Mouse (Mus musculus) C2C12 (cell line): ENCODE results near the gene Adm2. TPM values are rescaled to one million over a fixed set of nuclear protein-coding genes. Genes with fewer than 3 reads are reported as not detected.

Experiments
- H3K27me3 ChIP-seq: one replicate; pipeline ENCODE4 v1.6.1; 2011; ENCODE audit not compliant: control insufficient read depth, insufficient read depth, insufficient read length
- H3K36me3 ChIP-seq: one replicate; pipeline ENCODE4 v1.6.1; 2011; ENCODE audit not compliant: control insufficient read depth, insufficient read depth
- H3K4me3 ChIP-seq: one replicate; pipeline ENCODE4 v1.5.1; 2011; ENCODE audit warnings: mild to moderate bottlenecking, control low read depth; ENCODE audit not compliant: poor library complexity, insufficient read depth, severe bottlenecking
- H3K79me2 ChIP-seq: one replicate; pipeline ENCODE4 v1.6.1; 2011; ENCODE audit not compliant: control insufficient read depth, insufficient read depth
- H3K79me3 ChIP-seq: one replicate; pipeline ENCODE4 v1.6.1; 2011; ENCODE audit warnings: low read depth, control low read depth
- H3ac ChIP-seq: one replicate; pipeline ENCODE3; 2011; ENCODE audit warnings: low read depth; ENCODE audit not compliant: control insufficient read depth, insufficient read length
- CEBPB ChIP-seq: IDR thresholded peaks from one replicate; pipeline ENCODE4 v1.6.1; 2011; ENCODE audit warnings: low read depth, mild to moderate bottlenecking, control low read depth, moderate library complexity
- CTCF ChIP-seq: IDR thresholded peaks from one replicate; pipeline ENCODE4 v1.5.1; 2011; ENCODE audit not compliant: control insufficient read depth, insufficient read depth, insufficient read length
- FOSL1 ChIP-seq: IDR thresholded peaks from one replicate; pipeline ENCODE4 v1.8.0; 2011; ENCODE audit warnings: mild to moderate bottlenecking, low read length; ENCODE audit not compliant: poor library complexity, insufficient read depth, severe bottlenecking
- MAX ChIP-seq: IDR thresholded peaks from one replicate; pipeline ENCODE4 v1.6.1; 2011; ENCODE audit warnings: mild to moderate bottlenecking, control low read depth
- MYOD1 ChIP-seq: IDR thresholded peaks from one replicate; pipeline ENCODE4 v1.6.1; 2011; ENCODE audit warnings: low read depth; ENCODE audit not compliant: control insufficient read depth, insufficient read length
- MYOG ChIP-seq: IDR thresholded peaks from one replicate; pipeline ENCODE4 v1.6.1; 2011; ENCODE audit not compliant: control insufficient read depth, insufficient read length; ENCODE audit errors: extremely low read depth
- USF1 ChIP-seq: IDR thresholded peaks from one replicate; pipeline ENCODE4 v1.6.1; 2011; ENCODE audit warnings: low read depth, mild to moderate bottlenecking, control low read depth, moderate library complexity
- polyA plus RNA-seq: library from polyadenylated mRNA; unstranded; fragments of >200 nt; fragmentation: generic; extraction: Trizol; gene quantifications from one replicate; pipeline ENCODE4 v1.2.1, GENCODE M21; 2012; ENCODE audit warnings: missing spikeins

The Adm2 gene
- polyA plus RNA-seq, 1 experiment: 7.0 TPM

DNA sequence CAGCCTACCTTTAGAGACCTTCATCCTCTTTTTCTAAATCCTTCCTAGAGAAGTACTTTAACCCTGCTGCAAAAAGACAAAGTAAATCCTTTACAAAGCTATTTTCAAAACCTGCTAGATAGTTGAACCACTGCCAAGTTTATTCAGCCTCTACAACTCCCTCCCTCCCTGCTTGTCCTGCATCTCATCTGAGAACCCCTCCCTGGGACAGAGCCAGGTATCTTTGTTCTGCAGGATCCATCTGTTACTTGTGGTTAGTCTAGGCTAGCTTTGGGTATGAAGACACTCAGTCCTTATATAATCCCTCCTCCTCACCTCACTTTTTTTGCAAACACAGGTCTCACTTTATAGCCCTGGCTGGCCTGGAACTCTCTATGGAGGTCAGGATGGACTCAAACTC lies 37.5 kb upstream of the Adm2 start:
- H3K4me3 ChIP-seq: no peak overlapping the region
- H3K79me3 ChIP-seq: no peaks in the 10 kb centered on the region
- H3ac ChIP-seq: no peak overlapping the region
- H3K79me2 ChIP-seq: no peaks in the 10 kb centered on the region
- TF ChIP-seq MYOG (no peak), MYOD1 (no peak), MAX (no peak), CTCF (no peak), USF1 (no peak), CEBPB (no peak), FOSL1 (no peak)
- peaks cover 70% of the 10 kb centered on the region for H3K36me3 ChIP-seq
- no peaks in the 10 kb centered on the region for H3K27me3 ChIP-seq

DNA sequence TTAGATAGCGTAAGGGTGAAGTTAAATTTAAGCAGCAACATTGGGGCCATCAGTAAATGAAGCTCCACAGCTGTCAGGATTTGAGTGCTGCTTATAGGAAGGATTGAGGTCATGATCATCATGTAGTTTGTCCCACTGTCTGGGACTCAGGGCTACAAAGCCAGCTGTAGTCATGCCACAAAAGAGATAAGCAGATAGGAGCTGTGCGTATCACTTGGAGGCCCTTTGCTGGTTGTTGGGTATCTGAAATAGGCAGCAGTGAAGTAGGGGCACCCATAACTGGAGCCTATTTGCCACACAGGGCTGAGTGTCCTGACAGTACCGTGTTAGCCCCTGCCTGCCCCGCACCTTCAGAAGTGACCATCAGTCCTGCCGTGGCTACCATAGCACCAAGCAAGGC lies 37.0 kb upstream of the Adm2 start:
- no peak overlapping the region for H3ac ChIP-seq
- no peaks in the 10 kb centered on the region for H3K79me2 ChIP-seq
- TF ChIP-seq MYOD1 (no peak), MYOG (no peak), CEBPB (no peak), CTCF (no peak), MAX (no peak), FOSL1 (no peak), USF1 (no peak)
- no peaks in the 10 kb centered on the region for H3K27me3 ChIP-seq
- H3K36me3 ChIP-seq: peaks cover 75% of the 10 kb centered on the region
- no peak overlapping the region for H3K4me3 ChIP-seq
- no peaks in the 10 kb centered on the region for H3K79me3 ChIP-seq

DNA sequence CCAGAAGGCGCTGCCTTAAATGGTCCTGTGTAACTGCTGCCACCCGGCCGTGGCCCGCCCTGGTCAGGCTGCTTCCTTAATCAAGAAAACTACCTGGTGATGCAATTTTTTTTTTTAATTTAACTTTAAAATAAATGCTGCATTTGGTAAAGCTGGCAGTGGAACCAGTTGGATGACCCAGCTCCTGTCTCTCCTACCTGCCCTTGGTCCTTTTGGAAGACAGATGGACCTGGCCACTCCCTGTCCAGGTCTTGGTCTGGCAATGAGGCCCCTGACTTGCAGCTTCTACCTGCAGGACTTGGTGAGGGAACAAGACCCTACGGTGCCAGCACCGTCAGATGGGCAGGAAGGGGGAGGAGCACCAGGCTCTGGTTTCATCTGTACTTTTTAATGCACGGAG lies 36.4 kb upstream of the Adm2 start:
- Histone ChIP-seq H3K27me3 (no peaks in the 10 kb centered on the region), H3K4me3 (no peak overlapping the region), H3K79me2 (no peaks in the 10 kb centered on the region), H3ac (no peak overlapping the region), H3K36me3 (peaks cover 78% of the 10 kb centered on the region), H3K79me3 (no peaks in the 10 kb centered on the region)
- TF ChIP-seq USF1 (no peak), MYOG (no peak), MAX (no peak)

DNA sequence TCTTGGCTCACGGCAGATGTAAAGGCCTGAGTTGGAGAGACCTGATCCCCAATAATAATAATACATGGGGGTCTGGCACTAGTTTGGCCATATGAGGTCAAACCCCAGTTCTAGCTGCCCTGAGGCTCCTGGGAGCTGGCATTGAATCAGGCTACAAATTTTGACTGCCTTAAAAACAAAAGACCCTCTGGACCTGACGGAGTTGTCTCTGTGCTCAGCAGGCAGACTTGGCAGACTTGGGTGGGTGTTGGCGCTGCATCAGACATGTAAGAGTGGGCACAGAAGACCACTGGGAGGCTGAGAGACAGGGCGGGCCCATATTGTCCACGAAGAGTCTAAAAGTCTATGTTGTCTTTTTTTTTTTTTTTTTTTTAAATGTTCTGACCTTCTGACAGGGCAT lies 35.9 kb upstream of the Adm2 start:
- TF ChIP-seq CTCF: no peak
- TF ChIP-seq MAX: no peak
- TF ChIP-seq USF1: no peak
- TF ChIP-seq FOSL1: no peak
- no peak for TF ChIP-seq MYOG
- TF ChIP-seq MYOD1: no peak
- no peak for TF ChIP-seq CEBPB
- no peaks in the 10 kb centered on the region for H3K27me3 ChIP-seq
- H3K36me3 ChIP-seq: peaks cover 79% of the 10 kb centered on the region
- H3K4me3 ChIP-seq: no peak overlapping the region
- H3K79me2 ChIP-seq: no peaks in the 10 kb centered on the region
- no peak overlapping the region for H3ac ChIP-seq
- no peaks in the 10 kb centered on the region for H3K79me3 ChIP-seq

DNA sequence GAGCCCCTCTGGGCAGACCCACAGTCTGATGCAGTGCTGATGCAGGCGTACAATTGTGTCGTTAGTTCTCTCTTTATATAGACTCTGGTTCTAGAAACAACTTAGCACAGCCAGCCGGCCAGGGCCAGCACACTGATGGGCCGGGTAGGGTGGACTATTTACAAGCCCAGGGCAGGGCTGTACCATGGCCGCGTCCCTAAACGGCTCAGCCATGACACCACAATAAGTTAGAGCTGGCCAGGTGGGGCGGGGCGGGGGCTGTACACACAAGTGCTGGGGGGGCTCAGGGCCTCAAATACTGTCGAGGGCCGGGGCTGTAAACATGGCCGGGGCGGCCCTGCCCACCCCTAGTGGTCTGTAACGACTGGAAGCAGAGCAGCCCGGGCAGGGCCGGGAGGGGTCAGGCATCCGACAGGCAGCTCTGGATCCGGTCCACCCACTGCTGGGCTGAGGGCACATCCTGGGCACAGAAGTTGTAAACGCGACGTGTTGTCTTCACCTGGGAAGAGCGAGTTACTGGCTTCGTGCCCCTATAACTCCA lies 34.2 kb upstream of the Adm2 start:
- Histone ChIP-seq H3K79me3 (no peaks in the 10 kb centered on the region), H3ac (no peak overlapping the region), H3K79me2 (no peaks in the 10 kb centered on the region), H3K27me3 (no peaks in the 10 kb centered on the region), H3K4me3 (no peak overlapping the region), H3K36me3 (peaks cover 86% of the 10 kb centered on the region)
- TF ChIP-seq USF1 (no peak), CEBPB (no peak), MAX (no peak), CTCF (no peak), MYOD1 (no peak)

DNA sequence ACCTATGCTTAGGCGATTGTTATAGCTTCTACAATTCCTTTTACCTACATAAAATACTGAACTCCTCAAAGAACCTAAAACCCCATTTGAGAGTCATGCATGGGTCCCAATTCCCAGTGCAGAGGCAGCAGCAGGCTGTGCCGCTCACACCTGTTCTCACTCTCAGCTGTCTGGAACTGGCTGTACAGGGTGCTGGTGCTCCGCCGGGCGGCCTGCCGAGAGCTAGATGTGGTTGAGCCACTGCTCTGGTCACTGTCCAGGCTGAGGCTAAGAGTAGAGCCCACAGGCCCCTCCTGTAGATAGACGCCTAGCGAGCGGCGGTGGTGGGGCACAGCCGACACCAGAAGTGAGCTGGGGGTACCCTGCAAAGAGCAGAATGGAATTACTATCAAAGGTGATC lies 33.1 kb upstream of the Adm2 start:
- no peaks in the 10 kb centered on the region for H3K79me2 ChIP-seq
- H3K4me3 ChIP-seq: no peak overlapping the region
- H3K27me3 ChIP-seq: no peaks in the 10 kb centered on the region
- H3K79me3 ChIP-seq: no peaks in the 10 kb centered on the region
- H3ac ChIP-seq: no peak overlapping the region
- TF ChIP-seq FOSL1 (no peak), MAX (no peak), MYOD1 (no peak), CTCF (no peak), CEBPB (no peak), MYOG (no peak), USF1 (no peak)
- H3K36me3 ChIP-seq: peaks cover 87% of the 10 kb centered on the region
